Mouse (Mus musculus): Measurements from ENCODE around the gene Atpaf1.

Gene Atpaf1

DNA sequence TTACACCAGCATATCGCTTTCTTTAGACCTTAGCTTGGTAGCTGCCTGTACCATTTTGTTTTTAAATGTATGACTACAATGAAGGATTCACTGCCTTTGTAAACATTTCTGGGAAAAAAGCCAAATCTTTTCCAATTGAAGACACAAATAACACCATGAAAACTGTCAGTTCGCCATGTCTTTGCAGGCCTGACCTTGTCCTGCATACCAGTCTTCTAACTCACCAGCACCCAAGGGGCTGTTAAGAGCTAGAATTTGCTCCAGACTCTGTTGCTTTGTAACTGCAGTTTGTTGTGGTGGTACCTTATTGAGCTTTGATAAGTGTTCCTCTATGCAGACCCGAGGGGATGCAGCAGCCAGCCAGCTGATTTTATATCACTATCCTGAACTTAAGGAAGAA is 15.4 kb downstream of the Atpaf1 start:
- DNase-seq (ENCODE audit: inconsistent age in 2 of 2, low spot score in 1 of 2), result peak; percentile 72 to 89

DNA sequence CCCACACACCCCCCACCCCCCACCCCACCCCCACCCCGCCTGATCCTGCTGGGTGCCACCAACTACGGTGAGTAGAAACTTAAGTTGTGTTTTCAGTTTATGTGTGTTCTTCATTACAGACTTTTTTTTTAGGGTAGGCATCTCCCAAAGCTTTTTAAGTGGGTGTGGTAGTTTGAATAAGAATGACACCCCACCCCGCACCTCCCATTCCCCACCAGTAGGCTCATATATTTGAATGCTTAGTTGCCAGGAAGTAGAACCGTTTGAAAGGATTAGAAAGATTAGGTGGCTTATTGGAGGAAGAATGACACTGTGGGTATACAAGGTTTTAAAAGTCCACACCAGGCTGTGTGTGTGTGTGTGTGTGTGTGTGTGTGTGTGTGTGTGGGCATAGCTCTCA is 27.7 kb downstream of the Atpaf1 start:
- no peak for DNase-seq (ENCODE audit: inconsistent age in 2 of 2, low spot score in 1 of 2)

DNA sequence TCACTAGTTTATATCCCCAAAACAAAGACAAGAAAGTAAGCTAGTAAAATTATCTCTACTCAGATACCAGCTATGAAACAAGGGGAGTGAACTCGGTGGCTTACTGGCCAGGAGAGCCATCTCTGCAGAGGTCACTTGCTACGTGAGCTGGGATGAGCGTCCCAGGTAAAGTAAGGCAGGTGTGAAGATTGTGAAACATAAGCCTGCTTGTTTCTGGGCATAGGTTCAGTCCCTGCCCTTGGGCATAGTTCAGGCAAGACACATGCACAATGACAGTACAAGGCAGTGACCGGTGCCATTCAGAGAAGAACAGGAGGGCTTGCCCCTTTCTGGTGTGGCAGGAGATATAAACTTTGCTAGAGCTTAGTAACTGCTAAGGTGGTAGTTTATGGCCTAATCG is 31.0 kb downstream of the Atpaf1 start:
- no peak for DNase-seq (ENCODE audit: inconsistent age in 2 of 2, low spot score in 1 of 2)

DNA sequence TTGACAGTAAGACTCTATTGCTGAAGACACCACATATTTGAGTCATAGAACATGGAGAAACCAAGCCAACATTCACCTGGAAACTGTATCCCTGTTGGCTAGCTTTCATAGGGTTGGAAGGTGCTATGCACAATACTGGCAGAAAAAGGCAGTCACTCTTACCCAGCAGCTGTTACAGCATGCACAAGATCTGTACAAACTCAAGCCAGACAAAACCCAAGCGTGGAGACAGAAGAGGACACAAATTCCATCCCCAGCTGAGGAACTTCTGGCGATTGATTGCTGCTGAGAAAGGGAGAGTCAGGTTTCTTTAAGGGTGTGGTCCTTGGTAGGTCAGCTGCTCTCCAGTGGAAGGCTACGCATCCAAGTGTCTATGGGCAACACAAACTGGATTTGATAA is 35.6 kb downstream of the Atpaf1 start:
- DNase-seq (ENCODE audit: inconsistent age in 2 of 2, low spot score in 1 of 2), result no peak

DNA sequence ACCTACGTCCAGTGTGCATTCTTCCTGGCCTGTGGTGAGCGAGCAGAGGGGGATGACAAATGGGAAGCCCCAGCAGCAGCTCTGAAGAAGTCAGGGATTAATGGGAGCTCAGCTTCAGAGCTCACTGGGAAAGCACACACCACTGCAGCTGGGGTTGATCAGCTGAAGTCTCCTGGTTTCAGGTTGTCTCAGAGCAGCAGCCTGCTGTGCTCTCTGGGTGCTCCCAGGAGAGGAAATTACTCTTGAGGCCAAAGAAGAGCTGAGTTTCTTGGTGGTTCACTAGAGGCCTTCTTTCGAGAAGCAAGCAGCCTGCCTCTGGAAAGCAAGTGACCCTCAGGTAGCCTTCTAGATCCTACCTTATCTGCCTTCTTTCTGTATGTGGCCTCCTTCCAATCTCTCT is 36.3 kb downstream of the Atpaf1 start:
- DNase-seq (ENCODE audit: inconsistent age in 2 of 2, low spot score in 1 of 2), result no peak

DNA sequence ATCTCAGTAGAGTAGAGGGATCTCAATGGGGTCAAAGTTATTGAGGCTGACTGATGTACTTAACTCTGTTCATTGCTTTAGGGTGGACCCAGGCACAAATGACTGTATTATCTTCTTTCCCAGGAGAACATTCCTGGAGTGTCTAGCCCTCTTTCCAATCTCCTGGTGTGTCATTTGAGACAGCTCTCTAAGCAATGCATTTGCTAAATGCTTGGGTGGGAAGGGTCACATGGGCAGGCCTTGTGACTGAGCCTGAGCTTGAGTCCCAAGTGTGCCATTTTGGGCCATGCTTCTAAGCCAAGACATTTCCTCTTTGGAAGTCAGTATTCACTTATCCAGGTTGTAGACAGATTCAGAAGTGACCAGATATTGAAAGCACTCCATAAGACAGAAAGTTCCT is 36.8 kb downstream of the Atpaf1 start:
- DNase-seq (ENCODE audit: inconsistent age in 2 of 2, low spot score in 1 of 2), result no peak

DNA sequence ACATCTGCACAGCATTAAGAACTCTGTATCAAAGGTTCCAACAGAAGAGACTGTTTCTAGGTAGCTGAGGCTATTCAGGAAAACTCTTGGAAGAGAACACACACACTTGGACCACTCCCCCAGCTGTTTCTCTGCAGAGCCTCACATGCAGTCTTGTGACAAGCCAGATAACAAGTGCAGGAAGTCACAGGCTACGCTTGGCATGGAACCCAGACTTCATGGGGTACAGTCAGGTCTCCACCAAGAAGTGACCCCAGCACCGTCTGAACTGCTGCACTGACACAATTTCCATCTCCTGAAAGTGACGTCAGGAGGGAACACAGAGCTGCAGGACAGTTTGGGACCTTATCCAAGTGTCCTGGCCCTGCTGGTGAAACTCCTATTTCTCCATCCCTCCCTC is 37.3 kb downstream of the Atpaf1 start:
- peak in 1 of 2 experiments; percentile 43 for DNase-seq (ENCODE audit: inconsistent age in 2 of 2, low spot score in 1 of 2)

DNA sequence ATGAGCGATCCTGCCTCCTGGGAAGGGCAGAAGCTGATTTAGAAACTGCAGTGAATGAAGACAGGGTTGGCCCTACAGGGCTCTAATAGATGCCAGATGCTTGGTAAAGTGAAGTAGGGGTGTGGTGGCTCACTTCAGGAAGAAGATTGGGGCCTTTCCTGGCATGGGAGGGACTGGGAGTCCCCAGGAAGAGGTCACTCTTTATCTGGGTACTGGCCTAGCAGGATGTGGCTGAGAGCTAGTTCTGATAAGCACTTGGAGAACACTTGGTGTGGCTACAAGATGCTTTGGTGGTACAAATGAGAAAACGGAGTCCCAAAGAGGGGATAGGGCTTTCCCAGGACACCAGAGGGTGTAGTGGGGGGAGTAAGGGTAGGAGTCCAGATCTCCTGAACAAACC is 39.6 kb downstream of the Atpaf1 start:
- DNase-seq (ENCODE audit: inconsistent age in 2 of 2, low spot score in 1 of 2), result no peak

DNA sequence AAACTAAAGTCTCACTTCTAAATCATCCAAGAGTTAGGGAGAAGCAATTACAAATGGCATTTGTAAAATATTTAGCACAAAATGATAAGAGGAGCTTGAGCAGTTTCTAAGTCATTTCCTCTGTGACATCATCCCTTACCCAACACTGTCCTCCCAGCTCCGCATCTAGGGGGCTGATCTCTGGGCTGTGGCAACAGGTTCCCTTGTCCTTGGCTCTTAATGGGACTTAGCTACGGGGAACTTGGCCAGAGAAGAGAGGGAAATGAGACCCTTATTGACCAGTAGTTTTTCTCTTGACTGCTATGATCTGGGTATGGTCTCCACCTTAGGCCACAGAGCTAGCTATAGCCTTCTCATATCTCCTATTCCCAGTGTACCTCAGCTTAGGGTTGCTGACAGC is 40.7 kb downstream of the Atpaf1 start:
- DNase-seq (ENCODE audit: inconsistent age in 2 of 2, low spot score in 1 of 2), result no peak

DNA sequence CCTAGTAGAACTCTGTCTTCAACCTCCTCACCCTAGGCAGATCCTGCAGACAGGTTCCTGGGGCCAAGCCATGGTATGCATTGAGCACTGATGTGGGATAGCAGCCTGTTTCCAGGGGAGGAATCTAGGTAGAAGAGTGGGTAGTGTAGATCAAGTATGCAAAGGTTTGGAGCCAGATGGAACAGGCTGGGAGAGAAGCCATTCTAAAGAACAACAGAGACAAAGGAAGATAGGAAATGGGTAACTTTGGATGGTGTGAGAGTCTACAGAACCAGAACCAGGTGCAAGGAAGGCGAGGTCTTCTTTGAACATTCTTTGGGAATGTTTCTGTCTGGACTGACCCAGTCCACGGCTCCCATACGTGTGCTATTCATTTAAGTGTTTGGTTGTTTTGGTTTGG is 42.5 kb downstream of the Atpaf1 start:
- no peak for DNase-seq (ENCODE audit: inconsistent age in 2 of 2, low spot score in 1 of 2)

DNA sequence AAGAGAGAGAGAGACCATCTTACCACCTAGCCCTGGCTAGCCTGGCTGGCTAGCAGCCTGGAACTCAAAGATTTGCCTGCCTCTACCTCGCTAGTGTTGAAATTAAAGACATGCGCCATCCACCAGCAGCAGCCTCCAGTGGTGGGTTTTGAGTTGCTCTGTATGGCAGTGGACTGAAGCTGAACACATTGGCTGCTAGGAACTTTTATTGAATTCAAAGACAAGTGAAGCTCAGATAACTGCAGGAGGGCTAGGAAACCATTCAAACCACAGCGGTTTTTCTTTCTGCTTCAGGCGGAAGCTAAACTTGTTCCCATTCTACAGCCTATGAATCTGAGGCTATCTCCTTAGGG is 42.9 kb downstream of the Atpaf1 start:
- DNase-seq (ENCODE audit: inconsistent age in 2 of 2, low spot score in 1 of 2), result no peak

DNA sequence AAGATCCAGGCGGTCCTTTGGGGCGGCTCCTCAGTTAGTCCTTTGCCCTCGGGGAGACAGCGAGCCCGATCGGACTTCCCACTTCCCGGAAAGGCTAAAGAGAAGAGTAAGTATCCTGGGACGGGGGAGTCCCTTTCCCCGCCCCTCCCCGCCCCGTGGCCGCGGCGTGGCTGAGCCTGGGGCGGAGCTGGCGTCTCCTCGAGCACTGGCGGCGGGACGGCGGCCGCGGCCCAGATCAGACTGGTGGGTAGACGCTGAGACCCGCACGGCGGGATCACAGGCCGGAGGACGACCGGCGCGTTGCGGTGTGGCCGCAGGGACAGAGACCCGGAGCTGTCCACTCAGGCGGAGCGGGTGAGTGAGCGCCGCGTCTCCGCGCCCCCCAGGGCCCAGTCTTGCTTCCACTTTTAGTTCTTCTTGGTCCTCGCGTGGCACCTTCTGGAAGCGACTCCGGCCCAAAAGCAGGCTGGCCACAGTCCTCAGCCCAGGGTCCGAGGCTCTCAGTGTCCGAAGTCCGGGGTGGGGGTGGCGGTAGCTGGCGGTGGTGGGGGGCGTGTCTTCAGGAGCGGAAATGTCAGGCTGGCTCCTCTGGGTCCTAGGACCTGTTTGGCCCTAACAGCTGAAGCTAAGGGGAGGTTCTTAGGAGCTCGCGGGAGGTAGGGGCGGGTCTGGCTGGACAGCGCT is 43.4 kb downstream of the Atpaf1 start, which contains the start of gene Mob3c:
Gene Mob3c (plus strand): TSS at position 205 of the 684 bp plus-strand sequence.
- DNase-seq (ENCODE audit: inconsistent age in 2 of 2, low spot score in 1 of 2), result peak; percentile 90 to 95

DNA sequence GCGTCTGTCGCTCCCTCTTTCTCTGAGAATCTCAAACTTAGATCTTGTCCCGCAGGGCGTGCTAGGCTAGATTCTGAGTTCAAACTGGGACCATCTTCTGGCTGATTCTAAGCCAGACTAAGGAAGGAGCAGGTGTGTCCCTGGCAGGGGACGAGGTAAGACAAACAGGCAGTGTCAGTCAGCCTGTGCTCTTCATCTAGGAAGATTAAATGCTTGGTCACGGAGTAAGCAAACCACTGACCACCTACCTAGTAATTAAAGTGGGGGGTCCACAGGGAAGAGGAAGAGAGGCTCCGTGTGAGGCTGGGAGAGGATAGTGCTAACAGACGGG is 43.9 kb downstream of the Atpaf1 start:
- no peak for DNase-seq (ENCODE audit: inconsistent age in 2 of 2, low spot score in 1 of 2)

DNA sequence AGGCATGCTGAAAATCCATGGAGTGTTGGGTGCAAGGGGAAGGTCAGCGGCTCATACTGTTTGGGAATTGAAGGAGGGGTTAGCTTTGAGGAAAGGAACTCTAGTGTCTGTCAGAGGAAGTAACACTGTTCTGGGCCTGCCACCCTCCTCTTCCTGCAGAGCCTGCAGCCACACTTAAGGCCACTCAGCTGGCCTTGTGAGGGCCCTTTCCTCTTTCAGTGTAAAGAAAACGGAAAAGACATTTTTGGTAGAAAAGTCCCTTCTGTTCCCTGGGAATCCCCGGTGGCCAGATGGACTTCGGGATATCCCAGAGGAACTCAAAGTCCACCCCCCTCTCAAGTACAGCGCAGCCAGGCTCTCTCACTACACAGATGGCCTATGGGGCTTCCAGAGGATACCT is 45.9 kb downstream of the Atpaf1 start:
- DNase-seq (ENCODE audit: inconsistent age in 2 of 2, low spot score in 1 of 2), result peak in 1 of 2 experiments; percentile 46

DNA sequence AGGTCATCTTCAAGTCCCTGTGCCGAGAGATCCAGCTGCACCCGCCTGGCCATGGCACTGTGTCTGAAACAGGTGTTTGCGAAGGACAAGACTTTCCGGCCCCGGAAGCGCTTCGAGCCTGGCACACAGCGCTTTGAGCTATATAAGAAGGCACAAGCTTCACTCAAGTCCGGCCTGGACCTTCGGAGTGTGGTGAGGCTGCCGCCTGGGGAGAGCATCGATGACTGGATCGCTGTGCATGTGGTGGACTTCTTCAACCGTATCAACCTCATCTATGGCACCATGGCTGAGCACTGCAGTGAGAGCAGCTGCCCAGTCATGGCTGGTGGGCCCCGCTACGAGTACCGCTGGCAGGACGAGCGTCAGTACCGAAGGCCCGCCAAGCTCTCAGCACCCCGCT is 46.6 kb downstream of the Atpaf1 start:
- no peak for DNase-seq (ENCODE audit: inconsistent age in 2 of 2, low spot score in 1 of 2)

DNA sequence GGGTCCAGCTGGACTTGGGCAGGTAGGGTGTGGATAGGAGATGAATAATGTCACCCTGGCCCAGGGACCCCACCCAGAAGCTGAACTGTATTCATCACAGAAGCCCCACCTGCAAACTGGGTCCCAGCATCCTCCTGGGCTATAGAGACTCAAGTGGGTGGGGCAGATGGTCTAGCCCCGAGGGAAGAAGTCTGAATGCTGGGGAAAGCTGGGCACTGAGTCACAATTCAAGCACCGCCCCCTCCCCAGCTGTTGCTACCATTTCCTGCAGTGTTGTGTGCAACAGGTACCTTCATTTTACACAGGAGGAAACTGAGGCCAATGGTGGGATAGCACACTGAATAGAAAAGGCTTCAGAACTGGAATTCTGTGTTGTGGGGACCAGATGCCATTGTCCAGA is 47.4 kb downstream of the Atpaf1 start:
- DNase-seq (ENCODE audit: inconsistent age in 2 of 2, low spot score in 1 of 2), result no peak

DNA sequence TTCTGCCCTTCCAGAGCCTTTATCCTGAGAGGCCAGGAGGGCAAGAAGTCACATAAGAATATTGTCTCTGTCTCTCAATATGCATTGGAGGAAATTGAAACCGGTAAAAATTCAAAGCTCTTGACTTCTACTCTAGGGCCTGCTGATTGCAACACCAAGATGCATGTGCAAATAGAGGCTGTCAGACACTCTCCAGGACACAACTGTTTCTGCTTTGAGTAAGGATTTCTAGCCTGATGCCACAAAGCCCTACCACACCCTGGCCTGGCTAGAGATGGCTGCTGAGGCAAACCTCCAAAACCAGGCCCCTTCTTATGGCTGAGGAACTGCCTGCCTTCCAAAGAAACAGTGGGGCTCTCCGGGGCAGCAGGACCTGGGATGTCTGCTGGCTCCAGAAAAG is 51.0 kb downstream of the Atpaf1 start:
- no peak for DNase-seq (ENCODE audit: inconsistent age in 2 of 2, low spot score in 1 of 2)

DNA sequence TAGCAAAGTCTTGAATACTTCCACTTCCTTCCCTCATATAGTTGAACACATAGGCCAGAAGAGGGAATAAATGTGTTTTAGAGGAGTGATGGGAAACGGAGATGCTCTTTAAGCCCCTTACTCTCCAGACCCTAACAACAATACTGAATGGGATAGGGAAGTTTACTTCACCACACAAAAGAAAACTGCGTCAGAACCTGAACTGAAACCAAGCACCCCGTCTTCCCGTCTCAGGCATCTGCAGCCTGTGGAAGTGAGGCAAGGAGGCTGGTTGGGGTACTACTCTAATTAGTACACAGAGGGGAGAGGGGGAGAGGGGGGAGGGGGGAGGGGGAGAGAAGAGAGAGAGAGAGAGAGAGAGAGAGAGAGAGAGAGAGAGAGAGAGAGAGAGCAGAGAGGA is 53.6 kb downstream of the Atpaf1 start:
- DNase-seq (ENCODE audit: inconsistent age in 2 of 2, low spot score in 1 of 2), result peak in 1 of 2 experiments; percentile 50

DNA sequence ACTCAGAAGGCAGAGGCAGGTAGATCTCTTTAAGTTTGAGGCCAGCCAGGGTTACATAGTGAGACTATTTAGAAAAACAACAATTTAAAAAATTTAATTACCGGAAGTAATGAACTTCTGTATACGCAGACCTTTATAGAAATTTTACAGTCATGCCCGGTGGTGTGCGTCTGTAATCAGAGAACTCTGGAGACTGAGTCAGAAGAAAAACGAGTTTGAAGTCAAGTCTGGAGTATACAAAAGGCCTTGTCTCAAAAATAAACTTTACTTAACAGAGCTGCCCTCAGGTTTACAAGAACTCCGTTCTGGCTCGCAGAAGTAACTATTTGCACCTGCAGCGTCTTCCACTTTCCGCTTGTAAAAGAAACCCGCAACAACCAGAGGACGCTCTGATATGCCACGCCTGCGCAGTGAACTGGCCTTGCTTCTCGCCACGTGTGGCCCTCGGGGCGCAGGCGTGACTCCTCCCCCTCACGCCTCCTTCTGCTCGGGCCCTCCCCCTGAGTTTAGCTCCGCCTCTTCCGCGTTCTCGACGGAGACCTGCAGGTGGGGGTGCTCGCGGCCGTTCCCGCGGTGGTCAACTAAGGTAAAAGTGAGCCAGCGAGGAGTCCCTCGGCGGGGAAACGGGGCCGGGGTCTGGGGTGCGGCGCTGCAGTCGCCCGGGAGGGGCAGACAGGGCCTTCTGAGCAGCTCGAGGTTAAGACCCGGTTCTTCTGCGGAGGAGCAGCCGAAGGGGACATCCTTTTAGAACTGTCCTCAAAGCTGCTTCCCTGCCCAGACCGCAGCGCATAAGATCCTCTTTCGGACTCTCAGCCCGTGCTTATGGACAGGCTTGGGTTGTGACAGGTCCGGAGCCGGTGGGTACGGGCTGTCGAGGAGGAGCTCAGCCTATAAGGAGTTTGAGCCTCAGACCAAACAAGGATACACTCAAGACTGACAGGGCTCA is 54.4 kb downstream of the Atpaf1 start, which contains the start of gene Mknk1:
Gene Mknk1 (plus strand): TSS at position 503 of the 946 bp plus-strand sequence.
- peak; percentile 95 to 97 for DNase-seq (ENCODE audit: inconsistent age in 2 of 2, low spot score in 1 of 2)

DNA sequence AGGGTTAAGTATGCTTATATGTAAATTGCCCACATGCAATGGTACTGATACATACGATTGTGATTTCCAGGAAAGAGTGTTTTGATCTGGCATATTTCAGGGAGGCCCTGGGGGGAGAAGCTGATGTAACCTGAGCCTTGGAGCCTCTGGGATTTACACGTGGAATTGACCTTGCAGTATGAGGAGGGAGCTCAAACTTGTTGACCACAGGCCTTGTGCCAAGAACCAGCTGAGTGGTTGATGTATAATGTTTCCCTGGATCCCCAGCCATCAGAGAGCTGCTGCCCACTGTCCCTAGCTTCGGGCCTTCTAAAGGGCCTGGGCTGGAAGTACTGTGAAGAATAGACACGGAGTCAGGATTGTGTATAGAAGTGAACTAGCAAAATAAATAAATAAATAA is 55.3 kb downstream of the Atpaf1 start:
- DNase-seq (ENCODE audit: inconsistent age in 2 of 2, low spot score in 1 of 2), result peak in 1 of 2 experiments; percentile 70

DNA sequence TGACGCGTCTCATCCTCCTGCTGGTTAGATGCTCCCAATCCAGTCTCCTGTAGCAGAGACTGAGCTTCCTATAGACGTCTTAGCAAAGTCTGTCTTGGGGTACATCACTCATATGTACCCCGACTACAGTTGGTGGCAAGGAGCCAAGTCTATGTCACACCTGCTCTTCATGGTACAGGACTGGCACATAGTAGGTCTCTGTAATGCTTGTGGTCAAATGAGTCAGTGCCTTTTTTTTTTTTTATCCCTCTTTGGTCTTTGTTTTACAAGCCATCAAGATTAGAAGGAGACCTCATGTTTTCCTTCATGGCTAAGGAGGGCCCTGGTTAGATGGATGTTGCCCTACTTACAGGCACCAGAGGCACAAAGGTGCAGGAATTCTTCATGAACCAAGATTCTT is 56.2 kb downstream of the Atpaf1 start:
- peak in 1 of 2 experiments; percentile 30 for DNase-seq (ENCODE audit: inconsistent age in 2 of 2, low spot score in 1 of 2)

DNA sequence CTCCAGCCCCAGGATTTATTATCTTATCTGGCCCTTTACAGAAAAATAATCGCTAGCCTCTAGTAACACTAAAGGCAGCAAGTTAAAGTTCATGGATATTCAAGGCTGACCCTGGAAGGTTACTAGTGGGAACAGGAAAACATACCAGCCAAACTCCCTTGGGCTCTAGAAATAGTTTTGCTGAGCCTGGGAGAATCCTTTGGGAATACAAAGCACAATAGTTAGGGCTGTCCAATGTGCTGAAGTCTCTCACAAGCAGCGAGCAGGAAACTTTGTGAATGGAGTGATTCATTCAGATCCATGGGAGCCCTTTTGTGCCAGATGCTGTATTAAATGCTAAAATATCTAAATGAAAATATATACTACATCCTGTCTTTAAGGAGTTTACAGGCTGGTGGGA is 62.0 kb downstream of the Atpaf1 start:
- DNase-seq (ENCODE audit: inconsistent age in 2 of 2, low spot score in 1 of 2), result no peak

All from adrenal gland, adult (tissue).